Mouse (Mus musculus): ENCODE data around the gene Lacc1. TPM values are rescaled to one million over a fixed set of nuclear protein-coding genes. Genes with fewer than 3 reads are reported as not detected.

Lacc1 gene
- 3.3 and 4.1 TPM in 2 replicates for polyA plus RNA-seq (2015; fragmentation: Nextera tagmentation; extraction: Ambion mirVana)

GRCm38 (mm10) chr14:77036226-77037046 is at the start of gene Lacc1, which contains the start of gene Ccdc122:
Gene Lacc1, minus strand, starts transcription at chr14:77036904.
Gene Ccdc122, plus strand, starts transcription at chr14:77036772.

Other genes starting within 250 kb of the Lacc1 start
- 1.6 and 2.3 TPM in 2 replicates for gene Ccdc122, start 132 bp downstream of the Lacc1 start, polyA plus RNA-seq (2015; fragmentation: Nextera tagmentation; extraction: Ambion mirVana)
- 24.2 and 25.3 TPM in 2 replicates for gene Enox1, start 119.9 kb upstream of the Lacc1 start, polyA plus RNA-seq (2015; fragmentation: Nextera tagmentation; extraction: Ambion mirVana)

All from neural tube, postnatal 0 days (tissue).